Mouse (Mus musculus) heart, embryonic 13.5 days (tissue): Measurements from ENCODE around the gene March4. TPM values are rescaled to one million over a fixed set of nuclear protein-coding genes. Genes with fewer than 3 reads are reported as not detected.

ENCODE experiments used
- ATAC-seq: fragments of 200-750 bp; cut with Nextera tagmentation; 2 replicates; pipeline ENCODE4 v1.8.0; 2017; ENCODE audit warnings: moderate TSS enrichment; ENCODE audit not compliant: insufficient number of reproducible peaks, low FRiP score, low TSS enrichment; ENCODE audit errors: extremely low read depth
- H3K27ac ChIP-seq: fragments of 300-500 bp; sonication (generic); replicated peaks from 2 replicates; pipeline ENCODE4 v1.5.1; 2015; ENCODE audit warnings: moderate library complexity, mild to moderate bottlenecking, inconsistent platforms
- H3K27me3 ChIP-seq: fragments of 300-500 bp; sonication (generic); replicated peaks from 2 replicates; pipeline ENCODE4 v1.6.1; 2015; ENCODE audit warnings: mild to moderate bottlenecking, inconsistent platforms
- H3K36me3 ChIP-seq: fragments of 300-500 bp; sonication (generic); 2 replicates; pipeline ENCODE4 v1.6.1; 2015; ENCODE audit warnings: mild to moderate bottlenecking, inconsistent platforms
- H3K4me1 ChIP-seq: fragments of 300-500 bp; sonication (generic); 2 replicates; pipeline ENCODE4 v1.6.1; 2015; ENCODE audit warnings: inconsistent platforms
- H3K4me2 ChIP-seq: fragments of 300-500 bp; sonication (generic); 2 replicates; pipeline ENCODE4 v1.6.1; 2015; ENCODE audit warnings: inconsistent platforms, mild to moderate bottlenecking, moderate library complexity
- H3K4me3 ChIP-seq: fragments of 300-500 bp; sonication (generic); 2 replicates; pipeline ENCODE4 v1.5.1; 2015; ENCODE audit warnings: moderate library complexity, mild to moderate bottlenecking, inconsistent platforms
- H3K9ac ChIP-seq: fragments of 300-500 bp; sonication (generic); 2 replicates; pipeline ENCODE4 v1.6.1; 2015; ENCODE audit warnings: inconsistent platforms, mild to moderate bottlenecking, moderate library complexity
- H3K9me3 ChIP-seq: fragments of 300-500 bp; sonication (generic); 2 replicates; pipeline ENCODE4 v1.6.1; 2016; ENCODE audit warnings: inconsistent platforms
- WGBS: fragments of 180-500 bp; shearing (Covaris S2); methylation state at CpG from one replicate; pipeline ENCODE4 v1.1.7; 2015; ENCODE audit warnings: mixed read lengths; 5-methylcytosine and 5-hydroxymethylcytosine counted together
- polyA plus RNA-seq: library from polyadenylated mRNA; unstranded; fragments of >200 nt; fragmentation: Nextera tagmentation; extraction: Ambion mirVana; gene quantifications from 2 replicates; pipeline ENCODE4 v1.2.1, GENCODE M21; 2015

Gene March4
- polyA plus RNA-seq, 1 experiment from 2014 or later: not detected

- no peak overlapping the region for H3K4me3 ChIP-seq
- WGBS: 69% methylated on average over 8 of the region's 8 CpGs
- H3K27me3 ChIP-seq: no peaks in the 10 kb centered on the region
- no peaks in the 10 kb centered on the region for H3K9me3 ChIP-seq
- H3K27ac ChIP-seq: no peak overlapping the region
- no peak for ATAC-seq
- H3K36me3 ChIP-seq: no peaks in the 10 kb centered on the region
- H3K9ac ChIP-seq: no peak overlapping the region
- no peak overlapping the region for H3K4me2 ChIP-seq
- no peaks in the 10 kb centered on the region for H3K4me1 ChIP-seq
Measured at GRCm38 (mm10) chr1:72439146-72439545, 97.6 kb downstream of the March4 start.

DNA sequence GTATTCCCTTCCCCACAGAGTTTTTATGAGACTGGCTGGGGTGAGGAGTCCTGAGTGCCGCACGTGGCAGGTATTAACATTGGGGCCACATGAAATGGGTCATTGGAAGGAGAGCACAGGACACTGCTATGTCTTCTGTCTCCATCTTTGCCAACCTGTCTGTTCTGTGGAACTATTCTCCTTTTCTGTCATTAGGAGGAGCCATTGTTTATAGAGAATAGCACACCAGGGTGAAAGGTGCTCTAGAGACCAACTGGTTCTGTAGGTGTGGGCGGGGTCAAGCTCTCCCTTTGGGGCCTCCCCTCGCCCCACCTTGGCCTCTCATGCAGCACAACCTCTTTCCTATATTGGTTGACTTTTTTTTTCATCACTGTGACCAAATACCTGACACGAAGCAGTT, 99.8 kb downstream of the March4 start:
- 65% methylated on average over 5 of the region's 5 CpGs for WGBS

GRCm38 (mm10) chr1:72434510-72434909, 102.2 kb downstream of the March4 start:
- H3K27me3 ChIP-seq: peaks cover 8% of the 10 kb centered on the region; the same call in 1 of the 2 replicates
- no peak overlapping the region for H3K4me3 ChIP-seq
- no peaks in the 10 kb centered on the region for H3K36me3 ChIP-seq
- H3K27ac ChIP-seq: no peak overlapping the region
- no peak overlapping the region for H3K4me2 ChIP-seq
- no peaks in the 10 kb centered on the region for H3K9me3 ChIP-seq
- H3K4me1 ChIP-seq: no peaks in the 10 kb centered on the region
- ATAC-seq: no peak
- 60% methylated on average over 3 of the region's 3 CpGs for WGBS
- no peak overlapping the region for H3K9ac ChIP-seq

More for the DNA sequence above, 99.8 kb downstream of the March4 start:
- H3K36me3 ChIP-seq: no peaks in the 10 kb centered on the region
- no peak overlapping the region for H3K4me3 ChIP-seq
- H3K4me1 ChIP-seq: no peaks in the 10 kb centered on the region
- no peak for ATAC-seq
- peaks cover 8% of the 10 kb centered on the region; the same call in 1 of the 2 replicates for H3K27me3 ChIP-seq
- no peak overlapping the region for H3K27ac ChIP-seq
- no peaks in the 10 kb centered on the region for H3K9me3 ChIP-seq
- no peak overlapping the region for H3K4me2 ChIP-seq
- H3K9ac ChIP-seq: no peak overlapping the region

DNA sequence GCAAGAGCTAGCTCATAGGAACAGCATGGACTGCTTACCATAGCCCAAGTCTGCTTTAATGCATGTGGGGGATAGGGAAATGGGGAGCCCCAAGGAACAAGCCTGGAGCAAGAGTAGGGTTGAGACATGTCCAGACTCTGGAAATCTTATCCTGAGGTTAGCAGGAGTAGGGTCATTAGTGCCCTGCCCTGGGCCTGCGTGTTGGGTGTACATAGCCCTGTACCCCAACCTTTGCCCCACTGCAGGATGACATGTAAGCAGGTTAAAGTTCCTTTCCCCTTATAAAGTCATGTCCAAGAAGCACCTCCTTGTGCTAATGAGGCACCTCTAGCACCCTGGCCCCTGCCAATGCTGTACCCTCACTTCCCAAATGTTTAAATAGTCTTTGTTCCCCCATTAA, 104.2 kb downstream of the March4 start:
- WGBS: 91% methylated on average over 1 of the region's 1 CpGs
- Histone ChIP-seq H3K36me3 (no peaks in the 10 kb centered on the region), H3K4me2 (no peak overlapping the region), H3K4me3 (no peak overlapping the region), H3K9me3 (no peaks in the 10 kb centered on the region), H3K4me1 (no peaks in the 10 kb centered on the region), H3K27me3 (peaks cover 8% of the 10 kb centered on the region; the same call in 1 of the 2 replicates), H3K9ac (no peak overlapping the region), H3K27ac (no peak overlapping the region)
- no peak for ATAC-seq

DNA sequence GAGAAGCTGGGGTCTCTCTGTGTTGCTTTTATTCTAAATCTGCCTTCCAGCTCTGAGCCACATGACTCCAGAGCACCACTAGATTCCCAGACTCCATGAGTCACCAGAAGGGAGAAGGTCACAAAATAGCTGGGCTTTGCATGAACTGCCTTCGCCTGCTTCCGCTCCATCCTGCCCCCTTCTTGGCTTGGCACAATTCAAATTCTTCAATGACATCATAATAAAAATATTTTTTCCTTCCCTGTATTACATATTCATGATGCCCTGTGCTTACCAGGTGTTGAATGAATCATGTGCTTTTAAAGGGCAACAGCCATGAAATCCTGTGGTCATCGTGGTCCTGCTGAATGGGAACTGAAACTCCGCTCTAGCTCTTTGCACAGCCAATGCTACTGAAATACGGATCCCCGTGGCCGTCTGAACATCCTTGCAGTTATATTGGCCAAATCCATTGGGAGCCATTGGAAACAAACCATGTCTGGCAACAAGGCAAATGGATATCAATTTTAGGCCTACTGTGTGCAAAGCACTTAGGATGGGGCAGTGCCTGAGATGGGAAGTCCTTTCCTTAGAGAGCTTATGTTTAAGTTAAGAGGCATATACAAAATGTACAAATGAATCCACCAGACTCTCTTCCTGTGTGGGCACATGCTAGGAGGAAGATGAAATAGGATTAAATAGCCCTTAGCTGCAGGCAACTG, 107.5 kb downstream of the March4 start:
- H3K4me1 ChIP-seq: no peaks in the 10 kb centered on the region
- no peaks in the 10 kb centered on the region for H3K36me3 ChIP-seq
- H3K4me2 ChIP-seq: no peak overlapping the region
- no peak overlapping the region for H3K27ac ChIP-seq
- no peaks in the 10 kb centered on the region for H3K9me3 ChIP-seq
- no peak overlapping the region for H3K9ac ChIP-seq
- H3K27me3 ChIP-seq: peaks cover 8% of the 10 kb centered on the region; the same call in 1 of the 2 replicates
- no peak overlapping the region for H3K4me3 ChIP-seq
- ATAC-seq: no peak
- WGBS: 84% methylated on average over 7 of the region's 7 CpGs

DNA sequence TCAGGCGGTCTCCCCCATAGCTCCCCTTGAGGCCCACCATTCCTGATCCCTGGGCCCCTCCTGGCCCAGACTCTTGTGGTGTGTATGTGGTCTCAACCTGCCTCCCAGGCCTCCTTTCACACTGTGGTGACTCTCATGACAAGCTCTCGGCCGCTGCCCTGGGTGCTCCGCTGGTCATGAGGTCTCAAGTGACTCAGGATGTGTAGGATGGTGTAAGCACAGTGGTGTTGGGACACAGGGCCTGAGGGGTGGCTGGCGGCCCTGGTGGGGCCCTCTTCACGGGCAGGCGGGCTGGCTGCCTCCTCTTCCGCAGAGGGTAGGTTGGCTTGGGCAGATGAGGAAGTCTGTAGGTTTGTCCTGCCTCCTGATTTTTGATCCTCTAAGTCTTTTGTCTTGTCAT, 108.2 kb downstream of the March4 start:
- no peaks in the 10 kb centered on the region for H3K36me3 ChIP-seq
- H3K4me3 ChIP-seq: no peak overlapping the region
- ATAC-seq: no peak
- H3K9me3 ChIP-seq: no peaks in the 10 kb centered on the region
- peaks cover 14% of the 10 kb centered on the region; the same call in 1 of the 2 replicates for H3K27me3 ChIP-seq
- no peak overlapping the region for H3K4me2 ChIP-seq
- no peak overlapping the region for H3K27ac ChIP-seq
- WGBS: 80% methylated on average over 8 of the region's 8 CpGs
- H3K9ac ChIP-seq: no peak overlapping the region
- no peaks in the 10 kb centered on the region for H3K4me1 ChIP-seq

- no peak for ATAC-seq
- 71% methylated on average over 4 of the region's 4 CpGs for WGBS
- Histone ChIP-seq H3K9me3 (no peaks in the 10 kb centered on the region), H3K9ac (no peak overlapping the region), H3K27ac (no peak overlapping the region), H3K36me3 (no peaks in the 10 kb centered on the region), H3K4me1 (no peaks in the 10 kb centered on the region), H3K27me3 (peaks cover 6% of the 10 kb centered on the region; the same call in 1 of the 2 replicates), H3K4me3 (no peak overlapping the region), H3K4me2 (no peak overlapping the region)
Measured at GRCm38 (mm10) chr1:72426456-72426855, 110.3 kb downstream of the March4 start.

DNA sequence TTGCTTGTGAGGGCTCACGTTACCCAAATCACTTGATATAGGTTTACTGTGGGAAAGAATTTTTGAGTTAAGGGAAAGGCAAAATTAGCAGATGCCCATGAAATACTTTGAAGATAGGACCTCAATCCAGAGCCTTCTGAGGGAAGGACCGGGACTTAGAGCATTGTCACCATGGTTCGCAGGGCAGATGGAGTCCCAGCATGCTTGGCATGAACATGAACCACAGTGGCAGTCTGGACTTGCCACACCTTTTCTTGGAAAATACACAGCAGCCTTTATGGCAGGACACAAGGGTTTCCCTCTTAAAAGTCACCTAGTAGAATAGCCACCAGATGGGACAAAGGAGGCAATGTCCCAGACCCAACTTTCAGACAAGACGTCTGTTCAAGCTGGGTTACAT, 114.6 kb downstream of the March4 start:
- Histone ChIP-seq H3K27ac (no peak overlapping the region), H3K4me2 (no peak overlapping the region), H3K9ac (no peak overlapping the region), H3K36me3 (no peaks in the 10 kb centered on the region), H3K9me3 (no peaks in the 10 kb centered on the region), H3K4me1 (no peaks in the 10 kb centered on the region), H3K4me3 (no peak overlapping the region), H3K27me3 (peaks cover 6% of the 10 kb centered on the region; the same call in 1 of the 2 replicates)
- 81% methylated on average over 4 of the region's 4 CpGs for WGBS
- no peak for ATAC-seq

DNA sequence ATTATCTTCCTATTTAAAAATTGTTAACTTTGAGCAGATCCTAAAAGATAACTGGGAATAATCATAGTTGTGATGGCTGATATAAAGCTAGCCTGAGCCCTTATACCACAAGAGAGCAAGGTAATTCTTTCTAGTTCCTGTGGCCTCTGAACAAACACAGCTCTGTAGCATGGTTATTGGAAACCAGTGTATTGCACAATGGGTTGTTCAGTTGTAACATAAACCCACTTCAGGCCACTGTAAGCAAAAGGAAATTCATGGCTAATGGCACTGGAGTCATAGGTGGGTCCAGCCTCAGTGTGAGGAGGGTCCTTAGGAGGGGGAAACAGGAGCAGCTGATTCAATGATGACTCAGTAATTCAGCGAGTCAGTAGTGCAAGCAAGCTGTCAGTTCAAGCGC, 116.5 kb downstream of the March4 start:
- no peaks in the 10 kb centered on the region for H3K36me3 ChIP-seq

GRCm38 (mm10) chr1:72418744-72419655, 117.7 kb downstream of the March4 start:
- no peak overlapping the region for H3K27ac ChIP-seq
- WGBS: 70% methylated on average over 8 of the region's 8 CpGs
- H3K4me1 ChIP-seq: no peaks in the 10 kb centered on the region; the same call in 1 of the 2 replicates
- H3K4me3 ChIP-seq: no peak overlapping the region
- no peak for ATAC-seq
- H3K4me2 ChIP-seq: no peak overlapping the region
- peaks cover 5% of the 10 kb centered on the region; the same call in 1 of the 2 replicates for H3K27me3 ChIP-seq
- H3K9me3 ChIP-seq: no peaks in the 10 kb centered on the region
- no peak overlapping the region for H3K9ac ChIP-seq
- no peaks in the 10 kb centered on the region for H3K36me3 ChIP-seq

More for the DNA sequence above, 116.5 kb downstream of the March4 start:
- no peaks in the 10 kb centered on the region for H3K4me1 ChIP-seq
- H3K27me3 ChIP-seq: peaks cover 6% of the 10 kb centered on the region; the same call in 1 of the 2 replicates
- ATAC-seq: no peak
- H3K4me3 ChIP-seq: no peak overlapping the region
- H3K9me3 ChIP-seq: no peaks in the 10 kb centered on the region
- no peak overlapping the region for H3K9ac ChIP-seq
- no peak overlapping the region for H3K27ac ChIP-seq
- H3K4me2 ChIP-seq: no peak overlapping the region
- 86% methylated on average over 2 of the region's 2 CpGs for WGBS

DNA sequence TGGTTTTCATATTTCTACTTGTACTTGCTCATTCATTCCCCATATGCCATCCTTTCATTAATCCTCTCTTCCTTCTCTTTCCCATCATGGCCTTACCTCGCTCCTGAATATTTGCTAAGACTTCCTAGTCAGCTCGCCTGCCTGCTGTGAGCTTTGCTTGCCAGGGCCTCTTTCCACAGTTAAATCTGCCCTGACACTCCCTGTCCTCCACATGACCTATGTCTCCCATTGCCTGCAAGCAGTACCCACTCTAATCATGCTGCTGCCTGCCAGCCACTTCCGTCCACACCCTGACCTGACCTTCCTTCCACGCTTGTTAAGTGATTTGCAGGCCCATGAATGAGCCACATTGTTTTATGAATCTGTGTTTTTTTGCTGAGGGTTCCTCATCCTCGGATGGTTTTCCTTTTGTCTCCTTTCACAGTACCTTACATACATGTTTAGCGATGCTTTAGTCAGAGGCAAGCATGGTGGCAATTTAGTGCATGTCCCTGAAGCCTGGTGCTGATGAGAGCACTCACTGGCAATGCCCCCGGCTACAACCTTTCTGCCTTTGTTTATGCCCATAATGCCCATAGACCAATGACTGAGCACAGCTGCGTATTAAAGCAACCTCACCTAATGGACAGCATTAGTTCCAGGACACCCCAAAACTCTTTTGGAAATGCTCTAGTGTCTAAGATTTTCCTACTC, 122.0 kb downstream of the March4 start:
- Histone ChIP-seq H3K4me2 (no peak overlapping the region), H3K4me3 (no peak overlapping the region), H3K36me3 (no peaks in the 10 kb centered on the region), H3K27me3 (no peaks in the 10 kb centered on the region), H3K9ac (no peak overlapping the region), H3K9me3 (no peaks in the 10 kb centered on the region), H3K4me1 (no peaks in the 10 kb centered on the region; the same call in 1 of the 2 replicates), H3K27ac (no peak overlapping the region)
- no peak for ATAC-seq
- 66% methylated on average over 8 of the region's 8 CpGs for WGBS
